Mouse (Mus musculus) thymus, adult 2 months (tissue): ENCODE data around the gene Ankdd1a. TPM values are rescaled to one million over a fixed set of nuclear protein-coding genes. Genes with fewer than 3 reads are reported as not detected.

ENCODE experiments used
- DNase-seq: peaks from one replicate; pipeline ENCODE4 v3.0.0; 2021
- H3K27ac ChIP-seq: fragments of 200-500 bp; 2 replicates; pipeline ENCODE4 v1.5.1; 2012; ENCODE audit warnings: low read length, control low read depth; ENCODE audit not compliant: control insufficient read depth, insufficient read depth
- H3K27me3 ChIP-seq: fragments of 200-500 bp; 2 replicates; pipeline ENCODE4 v1.6.1; 2012; ENCODE audit warnings: mild to moderate bottlenecking, low read length, moderate library complexity, mixed read lengths; ENCODE audit not compliant: control insufficient read depth, insufficient read depth
- H3K36me3 ChIP-seq: fragments of 200-500 bp; 2 replicates; pipeline ENCODE4 v1.6.1; 2012; ENCODE audit warnings: mild to moderate bottlenecking, low read length, moderate library complexity; ENCODE audit not compliant: control insufficient read depth, insufficient read depth
- H3K4me1 ChIP-seq: fragments of 200-500 bp; replicated peaks from 2 replicates; pipeline ENCODE4 v1.6.1; 2012; ENCODE audit warnings: low read length; ENCODE audit not compliant: control insufficient read depth, insufficient read depth
- H3K4me3 ChIP-seq: fragments of 200-500 bp; 2 replicates; pipeline ENCODE4 v1.5.1; 2012; ENCODE audit warnings: mild to moderate bottlenecking, low read length, control low read depth, moderate library complexity; ENCODE audit not compliant: control insufficient read depth, insufficient read depth
- CTCF ChIP-seq: fragments of 200-500 bp; IDR thresholded peaks from 2 replicates; pipeline ENCODE4 v1.5.1; 2012; ENCODE audit warnings: mild to moderate bottlenecking, control low read depth, low read length, moderate library complexity, borderline replicate concordance; ENCODE audit not compliant: control insufficient read depth, poor library complexity, insufficient read depth; ENCODE audit errors: extremely low read depth
- POLR2A ChIP-seq: fragments of 200-500 bp; IDR thresholded peaks from 2 replicates; pipeline ENCODE4 v1.6.1; 2012; ENCODE audit warnings: mild to moderate bottlenecking, low read length, control low read depth, moderate library complexity; ENCODE audit not compliant: control insufficient read depth, poor library complexity, insufficient read depth; ENCODE audit errors: extremely low read depth
- WGBS: fragments of 180-500 bp; shearing (Covaris S2); methylation state at CpG from one replicate; pipeline ENCODE4 v1.1.7; 2018; 5-methylcytosine and 5-hydroxymethylcytosine counted together
- polyA plus RNA-seq: library from polyadenylated mRNA; depleted of rRNA; stranded (reverse); fragments of >200 nt; gene quantifications from 2 replicates; pipeline ENCODE4 v1.2.3, GENCODE M21; 2012

The Ankdd1a gene
- polyA plus RNA-seq, 1 experiment = 0.15 TPM

GRCm38 (mm10) chr9:65547844-65548243 lies 27.9 kb upstream of the Ankdd1a start:
- no peak for DNase-seq
- H3K4me3 ChIP-seq = no peak overlapping the region
- 31% methylated on average over 4 of the region's 4 CpGs for WGBS
- no peak for TF ChIP-seq POLR2A
- TF ChIP-seq CTCF = no peak
- H3K27me3 ChIP-seq = no peaks in the 10 kb centered on the region
- no peaks in the 10 kb centered on the region for H3K36me3 ChIP-seq
- no peak overlapping the region for H3K27ac ChIP-seq
- peaks cover 48% of the 10 kb centered on the region for H3K4me1 ChIP-seq

DNA sequence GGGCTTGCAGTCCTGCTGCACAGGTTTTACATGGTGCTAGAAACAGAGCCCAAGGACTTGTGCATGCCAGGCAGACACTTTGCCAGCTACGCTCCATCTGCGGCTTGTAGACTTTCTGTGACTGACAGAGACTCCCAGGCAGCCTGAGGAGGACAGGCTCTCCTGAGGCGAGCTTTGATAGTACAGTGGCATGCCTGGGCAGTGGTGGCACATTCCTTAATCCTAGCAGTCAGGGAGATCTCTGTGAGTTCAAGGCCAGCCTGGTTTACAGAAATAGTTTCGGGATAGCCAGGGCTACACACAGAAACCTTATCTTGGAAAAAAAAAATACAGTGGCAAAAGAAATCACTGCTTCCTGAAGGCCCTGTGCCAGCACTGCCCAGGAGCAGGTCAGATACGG lies 27.1 kb upstream of the Ankdd1a start:
- Histone ChIP-seq H3K27me3 (no peaks in the 10 kb centered on the region), H3K4me1 (peaks cover 45% of the 10 kb centered on the region), H3K4me3 (no peak overlapping the region), H3K36me3 (no peaks in the 10 kb centered on the region), H3K27ac (no peak overlapping the region)
- WGBS = 96% methylated on average over 5 of the region's 5 CpGs
- DNase-seq = no peak
- TF ChIP-seq POLR2A = no peak
- TF ChIP-seq CTCF = no peak

GRCm38 (mm10) chr9:65546413-65546695 lies 26.4 kb upstream of the Ankdd1a start:
- TF ChIP-seq CTCF (no peak), POLR2A (no peak)
- 67% methylated on average over 4 of the region's 4 CpGs for WGBS
- no peak for DNase-seq
- no peaks in the 10 kb centered on the region for H3K36me3 ChIP-seq
- H3K4me3 ChIP-seq = no peak overlapping the region
- peaks cover 45% of the 10 kb centered on the region for H3K4me1 ChIP-seq
- H3K27me3 ChIP-seq = no peaks in the 10 kb centered on the region
- no peak overlapping the region for H3K27ac ChIP-seq

DNA sequence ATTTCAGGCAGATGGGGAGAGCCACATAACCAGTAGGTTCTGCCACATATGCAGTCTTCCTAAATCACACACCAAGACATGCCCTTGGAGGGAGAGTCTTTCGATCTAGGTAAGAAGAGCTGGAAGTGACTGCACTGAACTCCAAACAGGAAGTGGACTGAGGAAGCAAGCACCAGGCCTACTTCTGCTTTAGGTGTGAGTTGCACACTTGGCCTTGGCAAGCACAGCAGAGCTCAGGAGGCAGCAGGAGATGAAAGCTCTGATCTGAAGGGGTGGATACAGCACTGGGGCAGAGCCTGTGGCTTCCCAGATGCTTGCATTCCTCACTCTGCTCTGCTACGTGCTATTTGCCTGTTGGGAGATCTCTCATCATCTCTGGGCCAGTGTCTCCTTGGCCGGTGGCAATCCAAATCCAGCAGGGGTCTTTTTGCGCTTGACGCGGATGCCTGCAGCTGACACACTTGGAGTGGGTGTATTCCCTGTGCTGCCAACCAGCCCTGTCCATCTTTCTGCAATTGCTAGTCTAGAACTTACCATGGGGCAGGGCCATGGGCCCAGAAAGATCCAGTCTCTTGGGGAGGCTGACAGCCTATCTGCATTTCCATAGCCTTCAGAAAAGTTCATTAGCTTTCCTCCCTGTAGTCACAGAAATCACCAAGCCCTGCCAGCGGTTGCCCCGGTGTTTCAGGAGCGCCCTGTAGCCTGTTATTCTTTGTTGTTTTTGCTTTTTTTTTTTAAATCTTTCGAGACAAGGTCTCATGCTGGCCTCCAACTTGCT lies 25.8 kb upstream of the Ankdd1a start:
- peaks cover 44% of the 10 kb centered on the region for H3K4me1 ChIP-seq
- H3K27me3 ChIP-seq = no peaks in the 10 kb centered on the region
- no peaks in the 10 kb centered on the region for H3K36me3 ChIP-seq
- no peak for DNase-seq
- H3K4me3 ChIP-seq = no peak overlapping the region
- peak overlapping the region; percentile 13; the same call in 1 of the 2 replicates for H3K27ac ChIP-seq
- no peak for TF ChIP-seq POLR2A
- TF ChIP-seq CTCF = no peak
- WGBS = 65% methylated on average over 10 of the region's 10 CpGs

DNA sequence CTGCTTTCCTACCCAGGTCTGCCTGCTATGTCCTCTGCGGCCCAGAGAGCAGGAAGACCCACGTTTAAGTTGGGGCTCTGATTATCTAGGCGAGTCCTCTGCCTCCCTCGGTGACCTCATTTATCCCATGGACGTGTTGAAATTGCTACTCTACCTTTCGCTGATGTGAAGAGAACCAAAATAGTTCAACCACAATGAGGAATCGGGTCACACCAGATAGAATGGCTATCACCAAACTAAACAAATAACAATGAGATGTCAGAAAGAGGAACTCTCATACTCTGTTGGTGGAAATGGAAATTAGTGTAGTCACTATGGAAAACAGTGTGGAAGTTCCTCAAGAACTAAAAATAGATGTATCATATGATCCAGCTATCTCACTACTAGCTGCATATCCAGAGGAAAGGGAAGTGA lies 22.1 kb upstream of the Ankdd1a start:
- TF ChIP-seq CTCF (no peak), POLR2A (no peak)
- H3K36me3 ChIP-seq = no peaks in the 10 kb centered on the region
- H3K4me1 ChIP-seq = peaks cover 26% of the 10 kb centered on the region
- no peak overlapping the region for H3K4me3 ChIP-seq
- 21% methylated on average over 7 of the region's 7 CpGs for WGBS
- peak overlapping the region; percentile 49 for H3K27ac ChIP-seq
- no peaks in the 10 kb centered on the region for H3K27me3 ChIP-seq
- no peak for DNase-seq

GRCm38 (mm10) chr9:65541126-65542068 lies 21.4 kb upstream of the Ankdd1a start:
- Histone ChIP-seq H3K27ac (peak overlapping the region; percentile 49), H3K36me3 (no peaks in the 10 kb centered on the region), H3K4me3 (no peak overlapping the region), H3K27me3 (no peaks in the 10 kb centered on the region), H3K4me1 (peaks cover 29% of the 10 kb centered on the region)
- peak; percentile 61 for DNase-seq
- 17% methylated on average over 13 of the region's 13 CpGs for WGBS
- TF ChIP-seq POLR2A (0 out of 2 replicates have a peak, but pooled peaks have one; percentile 15), CTCF (no peak)

DNA sequence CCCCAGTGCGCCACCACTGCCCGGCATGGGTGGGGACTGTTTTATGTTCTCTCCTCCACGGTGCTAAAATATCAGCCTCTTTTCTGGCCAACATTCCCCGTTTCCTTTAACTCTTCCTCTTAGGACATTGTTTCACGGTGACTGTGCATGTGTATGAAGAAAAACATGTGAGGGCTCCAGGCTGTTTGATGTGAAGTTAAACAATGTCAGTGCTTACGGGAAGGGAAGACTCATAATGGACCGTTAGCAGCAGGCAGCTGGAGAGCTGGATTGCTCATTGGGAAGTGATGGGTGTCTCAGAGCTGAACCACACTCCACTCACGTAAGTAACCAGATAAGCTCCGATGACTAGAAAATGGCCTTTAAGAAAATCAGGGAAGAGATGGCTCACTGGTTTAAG lies 19.7 kb upstream of the Ankdd1a start:
- H3K4me1 ChIP-seq = peaks cover 36% of the 10 kb centered on the region
- WGBS = 90% methylated on average over 9 of the region's 9 CpGs
- TF ChIP-seq CTCF (no peak), POLR2A (no peak)

More for the DNA sequence above, 19.7 kb upstream of the Ankdd1a start:
- DNase-seq = no peak
- Histone ChIP-seq H3K36me3 (no peaks in the 10 kb centered on the region), H3K27ac (no peak overlapping the region), H3K4me3 (no peak overlapping the region), H3K27me3 (no peaks in the 10 kb centered on the region)
